28 mouse cellular contexts compared by ENCODE assay signal in genomic region chr1:180556899-180557298, GRCm38 (mm10). TPM values are rescaled to one million over a fixed set of nuclear protein-coding genes. Genes with fewer than 3 reads are reported as not detected.
DNase-seq lines count a peak whose midpoint lies in the region; ATAC-seq and TF ChIP-seq lines count a peak whose summit lies in the region.
"Had no signal": no experiment of that assay in that cellular context is flagged by ENCODE, and none has a peak within 500 bp of the region (broad histone marks: within the 10 kb centered on the region; RNA-seq: fewer than 3 reads in every experiment).

No protein-coding gene starts in this region.

- H3K4me2 ChIP-seq in liver, embryonic 13.5 days: no peak overlapping the region
- no peak overlapping the region for H3K4me2 ChIP-seq in CH12.LX (ENCODE audit: insufficient read depth, low read depth, poor library complexity, severe bottlenecking)
- H3K4me2 ChIP-seq in kidney, embryonic 14.5 days (replicated peaks; ENCODE audit: low read depth, low read length): no peak overlapping the region
- H3K4me2 ChIP-seq: embryonic facial prominence, embryonic 12.5 days; embryonic facial prominence, embryonic 15.5 days; heart, embryonic 13.5 days; hindbrain, embryonic 14.5 days had no signal

- no peak for TF ChIP-seq RAD21 in CH12.LX (IDR thresholded peaks at IDR 0.05; ENCODE audit: low read depth, low read length)

- no peak for DNase-seq in liver, embryonic 13.5 days
- DNase-seq in liver: no peak
- no peak for DNase-seq in CH12.LX (ENCODE audit: extremely low read depth)
- DNase-seq in c-Kit-positive CD71-positive TER-119-negative erythroid progenitor cells, embryonic 14.5 days (ENCODE audit: low read depth): peak; percentile 22
- DNase-seq in right cerebral cortex, postnatal 25 days: no peak
- DNase-seq: adrenal gland, postnatal 10 days; adrenal gland, postnatal 36 days; cerebellum, adult 11 months; cerebellum, adult 2 months; cerebellum, adult 9-11 months; cerebellum, postnatal 25 days; forebrain, postnatal 0 days; gastrocnemius, postnatal 10 days; gastrocnemius, postnatal 36 days; heart, adult 2 months; heart, postnatal 14 days; heart, postnatal 4 days had no signal

- no peaks in the 10 kb centered on the region for H3K36me3 ChIP-seq in liver, embryonic 13.5 days
- no peaks in the 10 kb centered on the region for H3K36me3 ChIP-seq in CH12.LX (replicated peaks in 1 of 2; ENCODE audit: control insufficient read depth in 1 of 2, insufficient read depth in 1 of 2, low read length in 1 of 2)
- no peaks in the 10 kb centered on the region for H3K36me3 ChIP-seq in kidney, embryonic 14.5 days (ENCODE audit: control insufficient read depth, insufficient read depth, low read length)
- H3K36me3 ChIP-seq: embryonic facial prominence, embryonic 12.5 days; embryonic facial prominence, embryonic 15.5 days; heart, embryonic 10.5 days; heart, embryonic 13.5 days had no signal

- in situ Hi-C loops in CH12.LX (cut with MboI; ENCODE audit: low pct_ligation_motif_present, low pct_unique_long_range_greater_than_20kb, low sequenced_read_pairs): no loop called here

- H3K4me3 ChIP-seq in liver, embryonic 13.5 days (replicated peaks): no peak overlapping the region
- no peak overlapping the region for H3K4me3 ChIP-seq in CH12.LX (replicated peaks in 1 of 3; ENCODE audit: low read depth in 2 of 3, low read length in 2 of 3, poor library complexity in 1 of 3)
- H3K4me3 ChIP-seq in kidney, embryonic 14.5 days (ENCODE audit: low read length): no peak overlapping the region
- H3K4me3 ChIP-seq: embryonic facial prominence, embryonic 12.5 days; embryonic facial prominence, embryonic 15.5 days; heart, adult 2 months; heart, embryonic 10.5 days; heart, embryonic 13.5 days had no signal

- TF ChIP-seq CTCF in CH12.LX (conservative IDR thresholded peaks at IDR 0.05 in 1 of 2, IDR thresholded peaks at IDR 0.05 in 1 of 2; ENCODE audit: low read depth in 2 of 2, low read length in 2 of 2): no peak

- peaks cover 19% of the 10 kb centered on the region; the same call in 1 of the 2 replicates for H3K4me1 ChIP-seq in liver, embryonic 13.5 days (replicated peaks)
- H3K4me1 ChIP-seq in CH12.LX (ENCODE audit: control insufficient read depth in 1 of 2, insufficient read depth in 2 of 2): peaks cover 12 to 23% of the 10 kb centered on the region in 2 experiments
- no peaks in the 10 kb centered on the region for H3K4me1 ChIP-seq in kidney, embryonic 14.5 days (ENCODE audit: control insufficient read depth, insufficient read depth, low read length)
- H3K4me1 ChIP-seq: embryonic facial prominence, embryonic 12.5 days; embryonic facial prominence, embryonic 15.5 days; heart, embryonic 13.5 days had no signal

- no peak overlapping the region for H3K9ac ChIP-seq in liver, embryonic 13.5 days
- H3K9ac ChIP-seq in CH12.LX (ENCODE audit: insufficient read depth, low read depth): no peak overlapping the region
- H3K9ac ChIP-seq in kidney, embryonic 14.5 days (ENCODE audit: low read depth, low read length): no peak overlapping the region
- H3K9ac ChIP-seq: embryonic facial prominence, embryonic 12.5 days; embryonic facial prominence, embryonic 15.5 days; forebrain, postnatal 0 days; heart, embryonic 13.5 days; hindbrain, embryonic 14.5 days had no signal

- TF ChIP-seq EP300 in CH12.LX (IDR thresholded peaks at IDR 0.05; ENCODE audit: low read length): peak; percentile 16; the same call in 1 of the 2 replicates

- no peak for TF ChIP-seq POLR2A in CH12.LX (IDR thresholded peaks at IDR 0.05; ENCODE audit: low read depth, low read length)

- H3K27ac ChIP-seq in liver, embryonic 13.5 days: no peak overlapping the region
- no peak overlapping the region for H3K27ac ChIP-seq in CH12.LX (ENCODE audit: insufficient read depth, low read depth)
- H3K27ac ChIP-seq in kidney, embryonic 14.5 days (ENCODE audit: low read depth, low read length): no peak overlapping the region
- H3K27ac ChIP-seq: embryonic facial prominence, embryonic 12.5 days; embryonic facial prominence, embryonic 15.5 days; heart, adult 2 months; heart, embryonic 10.5 days; heart, embryonic 13.5 days; hindbrain, embryonic 14.5 days; hindbrain, postnatal 0 days had no signal

- H3K9me3 ChIP-seq in liver, embryonic 13.5 days (replicated peaks): no peaks in the 10 kb centered on the region
- H3K9me3 ChIP-seq in CH12.LX (replicated peaks; ENCODE audit: low read length): no peaks in the 10 kb centered on the region
- H3K9me3 ChIP-seq in kidney, embryonic 14.5 days (ENCODE audit: control insufficient read depth, low read length): no peaks in the 10 kb centered on the region
- H3K9me3 ChIP-seq: embryonic facial prominence, embryonic 12.5 days; embryonic facial prominence, embryonic 15.5 days; heart, embryonic 10.5 days; heart, embryonic 13.5 days had no signal

- 0 out of 2 replicates have a peak, but pooled peaks have one; percentile 45 for ATAC-seq in liver, embryonic 13.5 days (ENCODE audit: low read depth)
- ATAC-seq in kidney, embryonic 14.5 days (ENCODE audit: low FRiP score, low TSS enrichment): no peak
- ATAC-seq in frontal cortex, adult (ENCODE audit: low TSS enrichment): no peak
- ATAC-seq: forebrain, embryonic 14.5 days; forebrain, postnatal 0 days; hindbrain, postnatal 0 days; inflammation-experienced regulatory T-cells, adult 6 months; intestine, embryonic 16.5 days had no signal

- dilution Hi-C loops in CH12.LX (cut with MboI; ENCODE audit: extremely low pct_ligation_motif_present, extremely low pct_unique_long_range_greater_than_20kb, low sequenced_read_pairs): no loop called here

- no peaks in the 10 kb centered on the region for H3K79me2 ChIP-seq in CH12.LX (replicated peaks; ENCODE audit: control insufficient read depth, extremely low read depth, insufficient read depth, poor library complexity, severe bottlenecking)

- no peaks in the 10 kb centered on the region for H3K27me3 ChIP-seq in liver, embryonic 13.5 days
- no peaks in the 10 kb centered on the region for H3K27me3 ChIP-seq in CH12.LX (replicated peaks)
- H3K27me3 ChIP-seq in kidney, embryonic 14.5 days (ENCODE audit: control insufficient read depth, insufficient read depth, low read length): 0 out of 2 replicates have a peak, but pooled peaks cover 2% of the 10 kb centered on the region
- H3K27me3 ChIP-seq: embryonic facial prominence, embryonic 12.5 days; embryonic facial prominence, embryonic 15.5 days had no signal

- WGBS in liver, embryonic 13.5 days (ENCODE audit: insufficient replicate concordance): 51% methylated on average over 5 of the region's 5 CpGs
- WGBS in kidney, embryonic 14.5 days: 88% methylated on average over 5 of the region's 5 CpGs

TF ChIP-seq in CH12.LX, 34 proteins besides CTCF, POLR2A, EP300 and RAD21:
- TF ChIP-seq MYC (IDR thresholded peaks at IDR 0.05; ENCODE audit: low read depth, low read length) (no peak), ZMIZ1 (IDR thresholded peaks at IDR 0.05; ENCODE audit: low read depth, low read length) (no peak), JUN (IDR thresholded peaks at IDR 0.05; ENCODE audit: insufficient read depth, low read depth, low read length) (peak; percentile 33; the same call in 1 of the 2 replicates), MEF2A (IDR thresholded peaks at IDR 0.05; ENCODE audit: borderline replicate concordance, low read depth, low read length) (no peak), BHLHE40 (IDR thresholded peaks at IDR 0.05; ENCODE audit: low read depth, low read length) (no peak), JUND (conservative IDR thresholded peaks at IDR 0.05; ENCODE audit: low read depth, low read length) (peak; percentile 44; the same call in 1 of the 2 replicates), IRF4 (IDR thresholded peaks at IDR 0.05; ENCODE audit: low read depth, low read length) (0 out of 2 replicates have a peak, but pooled peaks have one; percentile 34)

RNA-seq across cellular contexts. Expression of gene Parp1, which starts 11.8 kb away (rescaled TPM):
- polyA plus RNA-seq in liver, embryonic 13.5 days (2015; fragmentation: Nextera tagmentation; extraction: Ambion mirVana): 76.4 and 86.0 TPM in 2 replicates
- total RNA-seq in CH12.LX (2012; rRNA removed): 313 and 333 TPM in 2 replicates
- 304 and 310 TPM in 2 replicates for total RNA-seq in CH12.LX (2014; rRNA removed)
- 310 and 344 TPM in 2 replicates for polyA plus RNA-seq in CH12.LX (2012; ENCODE audit: insufficient read length, low read depth)
- 110 and 165 TPM in 2 replicates for polyA plus RNA-seq in kidney, embryonic 14.5 days (2014; fragmentation: Nextera tagmentation; extraction: Ambion mirVana)
